Mouse (Mus musculus) thymus, postnatal 4 days (tissue): ENCODE results near the gene Mcub.
A peak's percentile ranks its signal among the peaks of the same experiment; 100 is the strongest.

Experiments used
- DNase-seq: peaks from one replicate; pipeline ENCODE4 v3.0.0; 2021

Gene Mcub

GRCm38 (mm10) chr3:129887779-129888517 lies 82.1 kb downstream of the Mcub start:
- no peak for DNase-seq

GRCm38 (mm10) chr3:129886430-129886829 lies 83.6 kb downstream of the Mcub start:
- DNase-seq = no peak

- DNase-seq = no peak
Measured at GRCm38 (mm10) chr3:129885577-129885976, 84.4 kb downstream of the Mcub start.

GRCm38 (mm10) chr3:129880925-129881593 lies 88.9 kb downstream of the Mcub start:
- peak; percentile 54 for DNase-seq

- DNase-seq = no peak
Measured at GRCm38 (mm10) chr3:129879913-129880312, 90.1 kb downstream of the Mcub start.

- no peak for DNase-seq
Measured at GRCm38 (mm10) chr3:129879131-129879757, 90.8 kb downstream of the Mcub start.

GRCm38 (mm10) chr3:129878405-129879021 lies 91.5 kb downstream of the Mcub start, which contains the start of gene Pla2g12a:
Gene Pla2g12a, plus strand, starts transcription at chr3:129878606.
- DNase-seq = peak; percentile 95

- DNase-seq = no peak
Measured at GRCm38 (mm10) chr3:129877327-129877726, 92.7 kb downstream of the Mcub start.
